Mouse (Mus musculus): ENCODE measurements at regions not wholly inside any gene's neighbourhood (a gene's known extent, or its start where the extent isn't known, plus 50 kb on each side); places are given as distances from the start of the nearest gene placed in this dataset.
A peak's percentile ranks its signal among the peaks of the same experiment; 100 is the strongest.

DNA sequence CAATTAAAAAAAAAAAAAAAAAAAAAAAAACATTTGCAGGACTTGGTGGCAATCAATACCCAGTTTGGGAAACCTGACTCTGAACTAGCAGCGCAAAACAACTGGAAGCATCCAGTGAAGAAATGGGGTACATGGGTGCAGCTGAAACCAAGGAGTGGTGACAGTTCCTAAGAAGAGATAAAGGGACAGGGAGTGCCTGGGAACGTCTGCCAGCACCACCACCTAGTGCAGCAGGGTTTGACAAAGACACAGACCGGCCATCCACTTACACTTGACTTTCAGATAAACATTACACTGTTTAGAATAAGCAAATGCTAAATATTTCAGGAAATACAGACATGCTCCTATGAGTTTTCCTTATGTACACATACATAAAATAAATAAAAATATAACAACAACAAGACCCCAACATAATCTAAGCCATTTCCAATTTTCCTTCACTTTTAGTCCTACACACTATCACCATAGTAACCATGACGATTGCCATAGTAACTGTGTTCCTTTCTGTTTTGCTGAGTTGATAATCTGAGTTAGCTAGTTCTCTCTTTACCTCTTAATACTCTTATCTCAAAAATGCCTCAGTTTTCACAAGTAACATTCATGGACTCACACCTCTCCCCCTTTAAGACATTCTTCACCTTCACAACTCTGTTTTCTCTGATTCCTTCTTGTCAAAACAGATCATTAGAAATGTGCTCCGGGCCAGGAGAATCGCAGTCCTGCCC, 80.3 kb downstream of the Ackr3 start:
- ATAC-seq (replicated peaks; ENCODE audit: insufficient number of reproducible peaks, low FRiP score, low TSS enrichment) = no peak
- H3K9me3 ChIP-seq (replicated peaks; ENCODE audit: control insufficient read depth, low read length) = no peaks in the 10 kb centered on the region
- H3K4me1 ChIP-seq (ENCODE audit: control insufficient read depth, insufficient read depth, low read length) = peaks cover 21% of the 10 kb centered on the region
- no peak overlapping the region for H3K9ac ChIP-seq (ENCODE audit: low read depth, low read length)
- WGBS (ENCODE audit: insufficient replicate concordance) = 49% methylated on average over 6 of the region's 6 CpGs
- H3K4me2 ChIP-seq = no peak overlapping the region
- H3K27me3 ChIP-seq (ENCODE audit: control insufficient read depth, insufficient read depth, low read length) = no peaks in the 10 kb centered on the region
- no peak overlapping the region for H3K4me3 ChIP-seq (ENCODE audit: low read depth, low read length)
- no peaks in the 10 kb centered on the region for H3K36me3 ChIP-seq (ENCODE audit: control insufficient read depth, insufficient read depth, low read length)
- no peak overlapping the region for H3K27ac ChIP-seq (ENCODE audit: low read depth, low read length)

DNA sequence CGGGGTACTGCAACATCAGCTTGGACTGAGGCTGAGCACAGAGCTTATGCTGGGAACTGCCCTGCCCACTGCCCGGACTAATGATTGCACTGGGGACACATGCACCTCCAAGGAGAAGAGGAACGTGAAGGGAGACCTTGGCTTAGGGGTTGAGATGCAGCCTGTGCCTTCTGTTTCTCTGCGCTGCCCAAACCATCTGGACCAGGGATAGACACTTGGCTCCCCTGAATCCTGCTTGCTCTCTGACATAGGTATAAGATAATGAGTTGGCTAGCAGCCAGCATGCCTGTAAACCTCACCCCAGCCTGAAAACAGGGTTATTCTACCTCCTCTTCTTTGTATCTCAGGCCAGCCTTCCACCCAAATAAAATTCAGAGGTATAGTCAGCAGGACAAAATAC, 81.5 kb downstream of the Ackr3 start:
- Histone ChIP-seq H3K4me2 (no peak overlapping the region), H3K4me3 (ENCODE audit: low read depth, low read length) (no peak overlapping the region), H3K9ac (ENCODE audit: low read depth, low read length) (no peak overlapping the region), H3K27ac (ENCODE audit: low read depth, low read length) (no peak overlapping the region), H3K9me3 (replicated peaks; ENCODE audit: control insufficient read depth, low read length) (no peaks in the 10 kb centered on the region), H3K4me1 (ENCODE audit: control insufficient read depth, insufficient read depth, low read length) (peaks cover 33% of the 10 kb centered on the region), H3K36me3 (ENCODE audit: control insufficient read depth, insufficient read depth, low read length) (no peaks in the 10 kb centered on the region), H3K27me3 (ENCODE audit: control insufficient read depth, insufficient read depth, low read length) (no peaks in the 10 kb centered on the region)
- 62% methylated on average over 4 of the region's 4 CpGs for whole genome bisulfite sequencing (ENCODE audit: insufficient replicate concordance)
- ATAC-seq (replicated peaks; ENCODE audit: insufficient number of reproducible peaks, low FRiP score, low TSS enrichment) = no peak

GRCm38 (mm10) chr1:90287251-90287650, 83.5 kb downstream of the Ackr3 start:
- Histone ChIP-seq H3K9me3 (replicated peaks; ENCODE audit: control insufficient read depth, low read length) (no peaks in the 10 kb centered on the region), H3K4me3 (ENCODE audit: low read depth, low read length) (no peak overlapping the region), H3K27me3 (ENCODE audit: control insufficient read depth, insufficient read depth, low read length) (no peaks in the 10 kb centered on the region), H3K4me1 (ENCODE audit: control insufficient read depth, insufficient read depth, low read length) (peaks cover 34% of the 10 kb centered on the region), H3K4me2 (no peak overlapping the region), H3K9ac (ENCODE audit: low read depth, low read length) (no peak overlapping the region), H3K27ac (ENCODE audit: low read depth, low read length) (no peak overlapping the region), H3K36me3 (ENCODE audit: control insufficient read depth, insufficient read depth, low read length) (no peaks in the 10 kb centered on the region)
- 83% methylated on average over 3 of the region's 3 CpGs for WGBS (ENCODE audit: insufficient replicate concordance)
- no peak for ATAC-seq (replicated peaks; ENCODE audit: insufficient number of reproducible peaks, low FRiP score, low TSS enrichment)

- H3K27ac ChIP-seq (ENCODE audit: low read depth, low read length) = peak overlapping the region; percentile 90
- peak overlapping the region; percentile 52 for H3K9ac ChIP-seq (ENCODE audit: low read depth, low read length)
- 37% methylated on average over 8 of the region's 8 CpGs for WGBS (ENCODE audit: insufficient replicate concordance)
- no peak overlapping the region for H3K4me3 ChIP-seq (ENCODE audit: low read depth, low read length)
- H3K4me1 ChIP-seq (ENCODE audit: control insufficient read depth, insufficient read depth, low read length) = peaks cover 28% of the 10 kb centered on the region
- peak; percentile 90 for ATAC-seq (replicated peaks; ENCODE audit: insufficient number of reproducible peaks, low FRiP score, low TSS enrichment)
- H3K27me3 ChIP-seq (ENCODE audit: control insufficient read depth, insufficient read depth, low read length) = no peaks in the 10 kb centered on the region
- peak overlapping the region; percentile 24 for H3K4me2 ChIP-seq
- H3K9me3 ChIP-seq (replicated peaks; ENCODE audit: control insufficient read depth, low read length) = no peaks in the 10 kb centered on the region
- no peaks in the 10 kb centered on the region for H3K36me3 ChIP-seq (ENCODE audit: control insufficient read depth, insufficient read depth, low read length)
These were observed 85.3 kb downstream of the Ackr3 start for GRCm38 (mm10) chr1:90288892-90289731.

GRCm38 (mm10) chr1:90289732-90290215, 86.0 kb downstream of the Ackr3 start:
- H3K27ac ChIP-seq (ENCODE audit: low read depth, low read length) = peak overlapping the region; percentile 90
- no peaks in the 10 kb centered on the region for H3K27me3 ChIP-seq (ENCODE audit: control insufficient read depth, insufficient read depth, low read length)
- ATAC-seq (replicated peaks; ENCODE audit: insufficient number of reproducible peaks, low FRiP score, low TSS enrichment) = peak; percentile 35
- peaks cover 23% of the 10 kb centered on the region for H3K4me1 ChIP-seq (ENCODE audit: control insufficient read depth, insufficient read depth, low read length)
- H3K9ac ChIP-seq (ENCODE audit: low read depth, low read length) = peak overlapping the region; percentile 52
- WGBS (ENCODE audit: insufficient replicate concordance) = 26% methylated on average over 6 of the region's 6 CpGs
- H3K9me3 ChIP-seq (replicated peaks; ENCODE audit: control insufficient read depth, low read length) = no peaks in the 10 kb centered on the region
- no peaks in the 10 kb centered on the region for H3K36me3 ChIP-seq (ENCODE audit: control insufficient read depth, insufficient read depth, low read length)
- H3K4me2 ChIP-seq = peak overlapping the region; percentile 24
- H3K4me3 ChIP-seq (ENCODE audit: low read depth, low read length) = no peak overlapping the region

GRCm38 (mm10) chr1:90290428-90291197, 86.8 kb downstream of the Ackr3 start:
- peak overlapping the region; percentile 90; the same call in 1 of the 2 replicates for H3K27ac ChIP-seq (ENCODE audit: low read depth, low read length)
- no peak for ATAC-seq (replicated peaks; ENCODE audit: insufficient number of reproducible peaks, low FRiP score, low TSS enrichment)
- 69% methylated on average over 7 of the region's 7 CpGs for WGBS (ENCODE audit: insufficient replicate concordance)

GRCm38 (mm10) chr1:90291256-90291655, 87.5 kb downstream of the Ackr3 start:
- Histone ChIP-seq H3K27ac (ENCODE audit: low read depth, low read length) (no peak overlapping the region), H3K4me2 (no peak overlapping the region), H3K9me3 (replicated peaks; ENCODE audit: control insufficient read depth, low read length) (no peaks in the 10 kb centered on the region), H3K4me3 (ENCODE audit: low read depth, low read length) (no peak overlapping the region), H3K9ac (ENCODE audit: low read depth, low read length) (no peak overlapping the region), H3K36me3 (ENCODE audit: control insufficient read depth, insufficient read depth, low read length) (no peaks in the 10 kb centered on the region), H3K27me3 (ENCODE audit: control insufficient read depth, insufficient read depth, low read length) (no peaks in the 10 kb centered on the region), H3K4me1 (ENCODE audit: control insufficient read depth, insufficient read depth, low read length) (peaks cover 16% of the 10 kb centered on the region)
- 89% methylated on average over 1 of the region's 1 CpGs for WGBS (ENCODE audit: insufficient replicate concordance)
- no peak for ATAC-seq (replicated peaks; ENCODE audit: insufficient number of reproducible peaks, low FRiP score, low TSS enrichment)

More at GRCm38 (mm10) chr1:90290428-90291197, 86.8 kb downstream of the Ackr3 start:
- Histone ChIP-seq H3K9me3 (replicated peaks; ENCODE audit: control insufficient read depth, low read length) (no peaks in the 10 kb centered on the region), H3K36me3 (ENCODE audit: control insufficient read depth, insufficient read depth, low read length) (no peaks in the 10 kb centered on the region), H3K27me3 (ENCODE audit: control insufficient read depth, insufficient read depth, low read length) (no peaks in the 10 kb centered on the region), H3K4me3 (ENCODE audit: low read depth, low read length) (no peak overlapping the region), H3K4me1 (ENCODE audit: control insufficient read depth, insufficient read depth, low read length) (peaks cover 16% of the 10 kb centered on the region), H3K4me2 (no peak overlapping the region), H3K9ac (ENCODE audit: low read depth, low read length) (peak overlapping the region; percentile 52)

- Histone ChIP-seq H3K9ac (ENCODE audit: low read depth, low read length) (no peak overlapping the region), H3K27me3 (ENCODE audit: control insufficient read depth, insufficient read depth, low read length) (no peaks in the 10 kb centered on the region), H3K4me3 (ENCODE audit: low read depth, low read length) (no peak overlapping the region), H3K9me3 (replicated peaks; ENCODE audit: control insufficient read depth, low read length) (no peaks in the 10 kb centered on the region), H3K36me3 (ENCODE audit: control insufficient read depth, insufficient read depth, low read length) (no peaks in the 10 kb centered on the region), H3K4me2 (no peak overlapping the region), H3K27ac (ENCODE audit: low read depth, low read length) (no peak overlapping the region), H3K4me1 (ENCODE audit: control insufficient read depth, insufficient read depth, low read length) (no peaks in the 10 kb centered on the region)
- 53% methylated on average over 5 of the region's 5 CpGs for WGBS (ENCODE audit: insufficient replicate concordance)
- ATAC-seq (replicated peaks; ENCODE audit: insufficient number of reproducible peaks, low FRiP score, low TSS enrichment) = no peak
These were observed 94.0 kb downstream of the Ackr3 start for GRCm38 (mm10) chr1:90297751-90298150.
